ENCODE assay signal across 8 mouse cellular contexts in the genomic region with DNA sequence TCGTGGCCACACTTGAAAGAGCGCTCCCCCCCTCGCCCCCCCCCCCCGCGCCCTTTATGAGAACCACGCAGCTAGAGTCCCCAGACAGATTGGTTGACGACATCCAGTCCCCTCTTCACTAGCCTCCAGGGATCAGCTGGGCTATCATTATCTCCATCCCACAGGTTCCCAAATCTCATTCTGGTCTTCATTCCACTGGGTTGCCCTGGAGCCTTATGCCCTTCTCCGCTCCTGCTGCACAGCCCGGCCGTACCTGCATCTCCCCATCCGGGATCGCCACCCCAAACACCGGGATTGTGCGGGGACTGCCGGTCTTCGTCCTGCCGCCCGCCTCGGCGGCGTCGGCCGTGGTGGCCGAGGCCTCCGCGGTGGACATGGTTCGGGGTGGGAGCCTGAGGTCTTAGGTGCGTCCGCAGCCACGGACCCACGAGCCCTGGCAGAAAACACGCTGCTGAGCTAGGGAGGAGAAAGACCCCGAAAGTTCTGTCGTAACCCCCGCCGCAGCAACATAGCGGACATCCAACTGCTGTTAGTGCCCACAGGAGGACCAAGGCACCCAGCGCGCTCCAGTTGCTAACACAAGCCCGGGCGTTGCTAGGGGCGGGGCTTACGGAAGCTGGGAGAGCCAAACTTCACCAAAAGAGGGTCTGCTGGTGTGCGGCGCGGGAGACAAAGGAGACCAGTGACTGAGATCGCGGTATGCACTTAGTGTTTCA. TPM values are rescaled to one million over a fixed set of nuclear protein-coding genes. Genes with fewer than 3 reads are reported as not detected.
DNase-seq lines count a peak whose midpoint lies in the region; ATAC-seq lines count a peak whose summit lies in the region.

Cfap69 (minus strand) TSS at position 585 of the 716 bp plus-strand sequence.

- peak within 1 kb of the TSS; percentile 83 for H3K4me2 ChIP-seq in hindbrain, embryonic 13.5 days
- peak within 1 kb of the TSS; percentile 99 for H3K4me2 ChIP-seq in lung, embryonic 16.5 days (ENCODE audit: low read depth, low read length)

- H3K27me3 ChIP-seq in hindbrain, embryonic 13.5 days: 0 out of 2 replicates have a peak, but pooled peaks cover 4% of the 10 kb centered on the region
- H3K27me3 ChIP-seq in lung, embryonic 16.5 days (ENCODE audit: control insufficient read depth, insufficient read depth, low read depth, low read length): no peaks in the 10 kb centered on the region

- H3K36me3 ChIP-seq in hindbrain, embryonic 13.5 days: no peaks in the 10 kb centered on the region
- no peaks in the 10 kb centered on the region for H3K36me3 ChIP-seq in lung, embryonic 16.5 days (ENCODE audit: control insufficient read depth, insufficient read depth, low read length)

- DNase-seq in adrenal gland, adult (ENCODE audit: inconsistent age in 2 of 2, low spot score in 1 of 2): peak; percentile 83 to 93
- peak; percentile 90 to 91 for DNase-seq in cerebellum, postnatal 14 days
- peak; percentile 87 to 91 for DNase-seq in frontal cortex, postnatal 36 days (ENCODE audit: low spot score in 2 of 2)
- peak; percentile 82 to 89 for DNase-seq in layer of hippocampus, postnatal 14 days (ENCODE audit: low spot score in 2 of 2)
- peak; percentile 97 for DNase-seq in retina, postnatal 1 day

- ATAC-seq in hindbrain, embryonic 13.5 days (ENCODE audit: low FRiP score): peak; percentile 98
- ATAC-seq in lung, embryonic 16.5 days (ENCODE audit: low read depth): peak; percentile 97
- no peak for ATAC-seq in activated CD4-positive, CD25-positive, alpha-beta regulatory T cell, adult 4 months

- H3K27ac ChIP-seq in hindbrain, embryonic 13.5 days: peak within 1 kb of the TSS; percentile 79
- no peak within 1 kb of the TSS for H3K27ac ChIP-seq in lung, embryonic 16.5 days (ENCODE audit: low read length)

- peak within 1 kb of the TSS; percentile 81 for H3K4me3 ChIP-seq in hindbrain, embryonic 13.5 days
- H3K4me3 ChIP-seq in lung, embryonic 16.5 days (ENCODE audit: low read length): peak within 1 kb of the TSS; percentile 78

- under 1% methylated on average over 48 of the region's 48 CpGs for WGBS in hindbrain, embryonic 13.5 days
- 0% methylated on average over 46 of the region's 48 CpGs for WGBS in lung, embryonic 16.5 days

- no peaks in the 10 kb centered on the region for H3K9me3 ChIP-seq in hindbrain, embryonic 13.5 days
- H3K9me3 ChIP-seq in lung, embryonic 16.5 days (ENCODE audit: control insufficient read depth, low read length): no peaks in the 10 kb centered on the region

- peaks cover 20% of the 10 kb centered on the region for H3K4me1 ChIP-seq in hindbrain, embryonic 13.5 days (replicated peaks)
- peaks cover 3% of the 10 kb centered on the region; the same call in 1 of the 2 replicates for H3K4me1 ChIP-seq in lung, embryonic 16.5 days (replicated peaks; ENCODE audit: control insufficient read depth, insufficient read depth, low read length)

- peak within 1 kb of the TSS; percentile 82 for H3K9ac ChIP-seq in hindbrain, embryonic 13.5 days
- peak within 1 kb of the TSS; percentile 72 for H3K9ac ChIP-seq in lung, embryonic 16.5 days (ENCODE audit: low read length)

RNA-seq across cellular contexts. Expression of gene Cfap69, which starts in this region (rescaled TPM):
- polyA plus RNA-seq in hindbrain, embryonic 13.5 days (2015; fragmentation: Nextera tagmentation; extraction: Ambion mirVana): 7.4 and 10.8 TPM in 2 replicates
- 10 to 100 TPM; 13.3 to 15.0 TPM for total RNA-seq in layer of hippocampus, postnatal 14 days (2021)
- polyA plus RNA-seq in lung, embryonic 16.5 days (2015; fragmentation: Nextera tagmentation; extraction: Ambion mirVana): 6.5 and 6.8 TPM in 2 replicates
- not detected for polyA plus RNA-seq in activated CD4-positive, CD25-positive, alpha-beta regulatory T cell, adult 4 months (2017; shearing (Covaris generic))
